Mouse (Mus musculus) cerebellum, adult 2 months (tissue): ENCODE results near the gene Slc25a13.

ENCODE experiments used
- CTCF ChIP-seq: fragments of 200-500 bp; IDR thresholded peaks from 2 replicates; pipeline ENCODE4 v1.5.1; 2011; ENCODE audit warnings: low read depth, mild to moderate bottlenecking, control low read depth, low read length, moderate library complexity, borderline replicate concordance; ENCODE audit not compliant: insufficient read depth
- POLR2A ChIP-seq: fragments of 200-500 bp; IDR thresholded peaks from 2 replicates; pipeline ENCODE4 v1.6.1; 2011; ENCODE audit warnings: low read length, control low read depth, borderline replicate concordance; ENCODE audit not compliant: insufficient read depth

DNA sequence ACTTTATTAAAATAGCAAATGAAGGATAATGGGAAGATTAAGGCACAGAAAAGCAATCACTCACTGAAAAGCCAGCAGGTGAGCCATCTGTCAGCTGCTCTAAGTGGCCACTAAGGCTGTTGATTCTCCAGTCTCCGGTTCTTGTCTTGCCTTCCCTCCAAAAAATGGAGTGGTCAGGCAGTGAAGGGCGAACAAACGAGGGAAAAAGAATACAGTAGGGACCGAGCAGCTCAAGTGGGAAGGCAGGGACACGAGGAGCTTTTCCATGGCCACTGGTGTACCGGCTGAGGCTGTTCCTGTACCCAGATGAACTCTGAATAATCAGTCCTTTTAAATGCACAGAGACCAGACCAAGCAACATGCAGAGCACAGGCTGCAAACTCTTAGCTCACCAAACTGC, 54.8 kb downstream of the Slc25a13 start:
- TF ChIP-seq POLR2A (no peak), CTCF (no peak)
